Mouse (Mus musculus) bone marrow macrophage, adult 2 months (primary cell): ENCODE measurements at regions not wholly inside any gene's neighbourhood (a gene's known extent, or its start where the extent isn't known, plus 50 kb on each side); places are given as distances from the start of the nearest gene placed in this dataset.

Experiments used
- CTCF ChIP-seq: IDR thresholded peaks from 2 replicates; pipeline ENCODE4 v1.5.1; 2012; ENCODE audit warnings: low read depth, mild to moderate bottlenecking, low read length, moderate library complexity
- POLR2A ChIP-seq: IDR thresholded peaks from 2 replicates; pipeline ENCODE4 v1.6.1; 2012; ENCODE audit warnings: mild to moderate bottlenecking, low read depth, low read length, borderline replicate concordance

DNA sequence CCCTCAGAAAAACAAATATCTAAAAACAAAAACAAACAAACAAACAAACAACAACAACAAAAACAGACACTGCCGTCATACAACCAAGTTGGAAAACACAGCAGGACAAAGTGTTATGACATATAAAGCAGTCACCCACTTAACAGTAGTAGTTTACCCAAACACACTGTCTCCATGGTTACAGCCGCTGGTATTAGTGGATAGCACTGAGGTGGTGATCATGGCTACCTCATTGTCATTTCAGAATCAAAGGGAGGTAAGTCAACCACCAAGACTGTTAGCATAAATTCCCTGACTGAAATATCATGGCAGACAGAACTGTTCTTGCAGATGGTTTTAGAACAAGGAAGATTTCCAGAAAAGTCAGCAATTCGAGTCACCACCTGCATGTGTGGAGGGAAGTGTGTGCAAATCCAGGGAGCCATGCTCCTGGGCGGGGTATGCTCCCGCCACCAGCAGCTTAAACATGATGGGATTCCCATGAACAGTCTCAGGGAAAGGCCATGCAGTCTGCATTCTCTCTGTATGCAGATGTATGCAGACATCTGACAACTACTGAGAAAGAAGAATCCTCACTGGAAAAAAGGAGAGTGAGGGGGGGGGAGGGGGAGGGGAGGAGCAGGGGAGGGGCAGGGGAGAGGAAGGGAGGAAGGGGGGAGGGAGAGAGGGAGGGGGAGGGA is 124.1 kb upstream of the Commd3 start:
- TF ChIP-seq CTCF (no peak), POLR2A (no peak)
